Mouse (Mus musculus): Measurements from ENCODE around the gene Tmprss11f. TPM values are rescaled to one million over a fixed set of nuclear protein-coding genes. Genes with fewer than 3 reads are reported as not detected.
"Not testable (repeated sequence)": the region's sequence is repeated elsewhere in the genome, so short reads cannot be mapped to it uniquely, and the experiment has no call there.

Gene Tmprss11f
- not detected in 2 replicates for polyA plus RNA-seq (2012; rRNA removed)

DNA sequence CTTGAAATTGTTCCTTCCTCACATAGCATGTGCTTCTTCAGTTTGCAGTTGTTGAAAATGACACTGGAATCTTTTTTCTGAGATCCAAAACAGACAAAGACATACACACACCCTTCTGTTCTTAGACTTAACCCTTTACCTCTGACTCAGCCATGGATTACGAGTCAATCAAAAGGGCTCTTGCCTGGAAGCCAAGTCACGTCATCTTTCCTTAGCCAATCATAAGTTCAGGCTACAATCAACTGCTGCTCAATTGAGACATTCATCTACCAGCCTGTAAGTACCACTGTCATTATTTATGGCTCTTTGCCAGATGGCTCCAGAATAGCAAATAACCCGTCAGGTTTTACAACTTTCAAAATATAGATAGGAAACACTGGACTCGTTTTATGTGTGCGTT is at the start of gene Tmprss11f:
Tmprss11f (minus strand) TSS at position 101 of the 400 bp plus-strand sequence.
- WGBS: 15% methylated on average over 5 of the region's 5 CpGs
- no peak for DNase-seq (ENCODE audit: low read depth, low spot score)

DNA sequence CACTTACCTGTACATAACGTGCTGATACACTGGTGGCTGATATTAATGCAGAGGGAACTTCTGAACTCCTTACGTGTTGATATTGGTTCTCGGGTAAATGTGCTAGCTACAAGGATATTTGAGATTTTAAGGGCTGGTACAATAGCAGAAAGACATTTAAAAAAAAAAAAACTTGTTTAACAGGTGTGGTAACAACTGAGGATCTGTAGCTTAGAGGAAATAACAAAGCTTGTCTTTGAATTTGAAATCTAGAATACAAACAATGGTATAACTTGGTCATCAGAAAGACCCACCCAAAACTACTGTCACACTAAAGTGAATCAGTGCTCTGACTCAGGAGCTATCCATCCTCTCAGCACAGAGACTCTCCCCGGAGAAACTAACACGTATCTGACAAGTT is 44.0 kb upstream of the Tmprss11f start, which contains the start of gene Tmprss11b:
Tmprss11b (minus strand) TSS at position 101 of the 400 bp plus-strand sequence.
- no peak for DNase-seq (ENCODE audit: low read depth, low spot score)
- WGBS: 56% methylated on average over 5 of the region's 5 CpGs

DNA sequence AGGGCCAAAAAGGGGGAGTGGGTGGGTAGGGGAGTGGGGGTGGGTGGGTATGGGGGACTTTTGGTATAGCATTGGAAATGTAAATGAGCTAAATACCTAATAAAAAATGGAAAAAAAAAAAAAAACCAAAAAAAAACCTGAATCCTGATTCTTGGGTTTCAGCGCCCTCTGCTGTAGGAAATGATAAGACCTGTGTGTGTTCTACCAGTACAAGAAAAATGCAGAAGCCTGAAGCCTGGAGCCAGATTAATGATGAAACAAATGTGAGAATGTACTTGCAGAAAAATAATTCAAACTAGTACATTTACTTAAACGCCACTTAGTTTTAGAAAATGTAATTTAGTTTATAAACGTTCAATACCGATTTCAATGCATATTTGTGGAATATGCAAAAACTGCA is 17.0 kb upstream of the Tmprss11f start:
- WGBS: 30% methylated on average over 4 of the region's 4 CpGs
- not testable (repeated sequence) for DNase-seq (ENCODE audit: low read depth, low spot score)

DNA sequence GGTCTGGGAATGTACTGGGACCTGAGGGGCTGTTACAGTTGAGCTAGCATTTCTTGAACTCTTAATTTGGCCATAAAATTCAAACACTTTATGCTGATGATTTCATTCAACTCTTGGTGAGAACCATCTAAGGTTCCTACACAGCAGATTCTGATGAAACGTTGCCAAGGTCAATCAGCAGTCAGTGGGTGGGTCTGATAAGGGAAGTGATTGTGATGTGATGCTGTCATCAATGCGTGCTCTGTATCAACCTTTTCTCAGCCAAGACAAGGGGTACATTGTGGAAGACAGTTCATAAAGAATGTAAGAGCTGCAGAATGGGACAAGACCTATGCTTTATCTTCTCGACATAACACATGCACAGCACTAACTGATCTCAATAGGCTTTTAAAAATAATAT is 8.6 kb upstream of the Tmprss11f start:
- no peak for DNase-seq (ENCODE audit: low read depth, low spot score)
- 37% methylated on average over 3 of the region's 3 CpGs for WGBS

DNA sequence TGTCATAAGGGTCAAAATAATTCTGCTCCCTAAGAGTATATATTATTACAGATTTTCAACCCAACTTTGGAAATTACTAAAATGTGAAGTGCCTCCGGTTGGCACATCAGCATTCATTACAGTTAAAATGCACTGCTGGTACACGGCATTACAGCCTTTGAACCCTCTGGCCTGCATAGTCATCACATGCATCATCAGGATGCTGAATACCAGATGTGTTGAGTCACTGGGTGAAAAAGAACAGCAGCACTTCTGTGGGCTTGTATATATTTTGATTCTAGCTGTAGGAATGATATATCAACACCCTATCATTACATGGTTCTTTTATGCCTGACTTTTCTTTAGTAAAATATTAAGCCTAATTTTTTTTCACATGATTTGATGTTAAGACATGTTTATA is 1.5 kb downstream of the Tmprss11f start:
- DNase-seq (ENCODE audit: low read depth, low spot score): no peak

DNA sequence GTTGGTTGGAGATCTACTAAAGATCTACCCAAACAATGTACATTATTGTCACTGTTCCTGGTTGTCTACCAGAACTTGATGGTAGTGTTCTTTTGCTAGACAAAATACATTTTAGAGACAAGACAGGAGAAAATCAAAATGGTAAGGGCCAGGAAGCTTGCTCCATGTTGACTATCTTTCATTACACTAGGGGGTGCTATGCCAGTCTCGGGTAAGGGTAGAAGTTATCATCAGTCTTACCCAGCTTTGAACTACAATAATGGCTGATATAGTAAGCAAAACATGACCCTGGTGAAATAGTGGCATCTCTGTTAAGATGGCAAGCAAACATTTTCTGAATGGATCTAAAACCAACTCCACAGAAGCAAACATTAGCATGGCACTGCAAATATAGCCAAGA is 10.4 kb downstream of the Tmprss11f start:
- no peak for DNase-seq (ENCODE audit: low read depth, low spot score)
- 76% methylated on average over 1 of the region's 1 CpGs for WGBS

More for the DNA sequence above, 1.5 kb downstream of the Tmprss11f start:
- 63% methylated on average over 2 of the region's 2 CpGs for WGBS

DNA sequence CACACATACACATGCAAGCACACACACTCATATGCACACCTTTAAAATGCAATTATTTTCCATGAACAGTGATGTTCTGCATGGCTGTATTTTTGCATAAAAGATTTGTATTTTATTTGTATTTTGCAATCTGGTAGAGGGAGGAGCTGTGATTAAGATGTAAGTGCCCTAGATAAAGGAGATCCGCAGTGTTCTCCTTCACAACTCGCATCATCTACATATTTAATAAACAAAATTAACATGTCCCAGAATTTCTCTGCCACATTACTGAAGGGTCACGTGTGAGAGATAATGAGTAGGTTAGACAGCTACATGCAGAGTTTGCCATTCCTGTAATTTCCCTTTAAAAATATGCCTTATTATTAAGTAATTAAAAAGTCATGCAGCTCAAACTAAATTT is 46.3 kb downstream of the Tmprss11f start:
- no peak for DNase-seq (ENCODE audit: low read depth, low spot score)
- WGBS: 81% methylated on average over 3 of the region's 3 CpGs

DNA sequence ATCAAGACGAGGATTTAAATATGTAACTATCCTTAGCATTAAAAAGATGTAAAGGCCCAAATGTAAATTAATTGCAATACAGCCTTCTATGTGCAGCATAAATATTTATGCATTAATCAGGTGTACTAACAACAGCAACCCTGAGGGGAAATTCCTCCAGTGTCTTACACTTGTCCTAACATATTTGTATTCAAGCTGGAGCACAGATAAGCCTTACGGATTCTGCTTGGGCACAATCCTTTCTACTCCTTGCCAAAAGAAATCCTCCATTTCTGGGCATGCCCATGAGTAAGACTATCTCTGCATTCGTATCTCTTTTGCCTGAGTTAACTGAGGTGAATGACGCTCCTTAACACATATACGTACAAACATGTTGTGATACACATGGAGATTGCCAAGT is 49.6 kb downstream of the Tmprss11f start:
- 87% methylated on average over 5 of the region's 5 CpGs for WGBS
- no peak for DNase-seq (ENCODE audit: low read depth, low spot score)

DNA sequence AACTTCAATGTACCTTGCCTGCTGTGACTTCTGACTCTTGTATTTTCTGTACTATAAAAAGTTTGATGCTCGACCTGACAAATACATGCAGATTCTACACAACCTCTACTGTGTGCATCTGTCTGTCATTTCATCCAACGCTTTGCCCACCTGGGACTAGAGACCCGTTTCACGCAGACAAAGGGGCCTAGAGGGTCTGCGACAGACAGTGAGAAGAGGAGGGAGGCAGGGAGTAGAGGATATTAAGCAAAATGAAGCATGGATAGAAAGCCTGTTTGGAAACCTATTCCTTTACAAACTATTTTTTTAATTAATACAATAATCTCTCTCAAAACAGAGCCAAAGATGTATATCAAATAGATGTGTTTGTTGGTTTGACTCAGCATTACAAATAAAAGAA is 50.2 kb downstream of the Tmprss11f start:
- DNase-seq (ENCODE audit: low read depth, low spot score): no peak
- WGBS: 74% methylated on average over 5 of the region's 5 CpGs

DNA sequence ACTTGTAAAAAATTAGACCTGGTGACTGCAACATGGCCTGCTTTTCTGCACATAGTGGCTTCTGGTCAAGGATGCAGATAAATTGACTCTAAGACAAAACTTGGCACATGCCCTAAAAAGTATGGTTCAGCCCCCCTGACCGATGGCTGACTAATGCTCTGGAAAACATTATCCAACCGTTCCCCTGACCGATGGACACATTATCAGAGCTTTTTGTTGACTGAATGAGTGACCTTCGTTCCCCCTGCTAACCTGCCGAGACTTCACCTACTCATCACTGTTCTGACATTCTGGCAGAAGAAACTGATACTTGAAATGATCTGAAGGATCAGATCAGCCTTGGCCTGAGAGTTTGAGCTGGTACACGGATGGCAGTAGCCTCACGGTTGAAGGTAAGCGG is 53.5 kb downstream of the Tmprss11f start:
- DNase-seq (ENCODE audit: low read depth, low spot score): not testable (repeated sequence)
- WGBS: 56% methylated on average over 8 of the region's 8 CpGs

DNA sequence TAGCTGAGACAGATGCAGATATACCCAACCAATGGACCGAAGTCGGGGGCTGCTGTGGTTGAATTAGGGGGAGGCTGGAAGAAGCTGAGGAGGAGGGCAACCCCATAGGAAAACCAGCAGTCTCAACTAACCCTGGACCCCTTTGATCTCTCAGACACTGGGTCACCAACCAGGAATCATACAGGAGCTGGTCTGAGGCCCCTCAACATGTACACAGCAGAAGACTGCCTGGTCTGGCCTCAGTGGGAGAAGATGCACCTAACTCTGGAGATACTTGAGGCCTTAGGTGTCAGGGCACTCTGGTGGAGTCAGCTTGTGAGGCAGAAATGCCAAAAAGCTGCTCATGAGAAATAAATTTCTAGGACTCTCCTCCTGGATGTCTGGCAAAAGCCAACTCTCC is 85.5 kb downstream of the Tmprss11f start:
- WGBS: 93% methylated on average over 2 of the region's 2 CpGs
- DNase-seq (ENCODE audit: low read depth, low spot score): no peak

DNA sequence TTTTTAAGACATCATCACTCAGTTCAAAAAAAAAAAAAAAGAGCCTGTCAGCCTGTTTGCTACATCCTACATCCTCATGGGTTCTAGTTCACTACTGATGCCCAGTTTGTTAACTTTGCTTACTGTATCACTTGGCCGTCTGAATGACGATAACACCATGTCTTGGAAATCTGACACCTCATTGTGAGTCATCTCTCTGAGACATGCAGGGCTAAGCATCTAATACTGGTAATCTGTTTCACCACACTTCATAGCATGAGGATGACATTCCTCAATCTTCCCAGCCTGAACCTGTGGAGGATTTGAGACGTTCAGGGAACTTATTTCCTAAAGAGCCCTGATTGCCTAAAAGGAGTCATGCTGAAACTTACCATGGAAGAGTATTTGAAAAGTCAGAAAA is 91.6 kb downstream of the Tmprss11f start:
- 75% methylated on average over 3 of the region's 3 CpGs for WGBS
- no peak for DNase-seq (ENCODE audit: low read depth, low spot score)

DNA sequence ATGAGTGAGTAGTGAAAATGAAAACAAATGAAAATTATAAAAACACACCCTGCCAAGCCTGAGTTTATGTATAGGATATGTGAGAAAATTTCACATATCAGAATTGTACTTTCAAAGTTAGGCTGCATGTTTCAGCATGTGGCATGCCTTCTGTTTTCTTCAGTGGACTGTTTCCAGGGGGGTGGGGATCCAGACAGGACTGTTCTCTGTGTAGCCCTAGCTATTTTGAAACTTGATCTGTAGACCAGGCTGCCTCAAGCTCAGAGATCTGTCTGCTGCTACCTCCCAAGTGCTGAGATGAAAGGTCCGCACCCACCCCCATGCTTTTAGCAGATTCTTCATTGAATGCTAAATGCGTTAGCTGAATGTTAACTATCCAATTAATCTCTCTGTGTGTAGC is 103.5 kb downstream of the Tmprss11f start:
- 65% methylated on average over 2 of the region's 2 CpGs for WGBS
- DNase-seq (ENCODE audit: low read depth, low spot score): no peak

DNA sequence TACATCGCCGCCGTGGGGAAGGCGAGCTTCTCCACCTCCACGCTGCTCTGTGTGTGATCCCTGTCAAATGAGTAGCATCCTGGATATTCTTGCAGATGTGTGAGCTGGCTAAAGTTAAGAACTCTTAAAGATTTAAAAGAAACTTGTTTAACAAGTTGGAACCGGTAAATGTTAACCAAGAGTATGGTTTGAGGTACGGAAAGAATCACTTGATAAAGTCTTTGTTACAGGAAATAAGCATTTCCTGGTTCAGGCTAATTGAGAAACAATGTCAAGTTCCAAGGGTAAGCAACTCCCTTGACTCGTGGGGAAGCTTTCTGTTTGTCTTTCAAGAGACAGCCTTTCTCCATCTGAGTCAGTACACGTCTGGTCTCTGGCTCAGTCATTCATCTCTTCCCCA is 113.7 kb downstream of the Tmprss11f start, which contains the start of gene Tmprss11g:
Tmprss11g (minus strand) TSS at position 101 of the 400 bp plus-strand sequence.
- WGBS: 61% methylated on average over 9 of the region's 9 CpGs
- DNase-seq (ENCODE audit: low read depth, low spot score): no peak

DNA sequence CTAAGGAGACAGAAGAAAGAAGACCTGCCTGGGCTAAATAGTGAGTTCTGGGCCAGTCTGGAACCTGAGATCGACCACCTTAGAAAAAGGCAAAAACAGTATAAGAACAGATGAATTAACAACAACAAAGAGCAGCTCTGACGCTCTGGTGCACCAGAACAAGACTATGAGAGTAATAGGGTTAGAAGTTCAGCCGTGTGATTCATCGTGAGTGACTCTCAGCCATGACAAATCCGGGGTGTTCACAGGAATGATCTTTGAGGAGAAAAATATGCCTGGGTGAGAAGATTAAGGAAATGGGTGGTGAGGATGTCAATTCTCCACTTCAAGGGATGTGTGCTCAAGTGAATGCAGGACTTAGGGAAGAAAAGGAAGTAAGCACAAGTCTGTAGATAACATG is 120.7 kb downstream of the Tmprss11f start:
- 78% methylated on average over 5 of the region's 5 CpGs for WGBS
- DNase-seq (ENCODE audit: low read depth, low spot score): no peak

DNA sequence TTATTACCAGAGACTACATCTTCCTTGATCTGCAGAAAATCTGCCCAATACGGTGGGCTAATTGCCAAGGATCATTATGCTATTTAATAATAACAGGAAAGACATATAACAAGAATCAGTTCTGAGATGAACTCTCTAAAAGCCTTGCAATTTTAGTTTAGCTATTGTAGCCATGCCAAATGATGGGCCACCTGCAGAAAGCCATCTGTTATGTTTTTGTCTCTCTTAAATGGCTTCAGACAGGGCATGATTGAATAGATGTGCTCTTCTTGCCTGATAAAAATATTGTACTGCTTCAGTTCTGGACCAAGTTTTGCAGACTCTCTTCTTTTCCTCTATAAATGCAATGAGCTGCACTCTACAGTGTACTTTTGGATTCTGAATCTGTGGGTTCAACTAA is 138.8 kb downstream of the Tmprss11f start:
- 70% methylated on average over 1 of the region's 1 CpGs for WGBS
- no peak for DNase-seq (ENCODE audit: low read depth, low spot score)

DNA sequence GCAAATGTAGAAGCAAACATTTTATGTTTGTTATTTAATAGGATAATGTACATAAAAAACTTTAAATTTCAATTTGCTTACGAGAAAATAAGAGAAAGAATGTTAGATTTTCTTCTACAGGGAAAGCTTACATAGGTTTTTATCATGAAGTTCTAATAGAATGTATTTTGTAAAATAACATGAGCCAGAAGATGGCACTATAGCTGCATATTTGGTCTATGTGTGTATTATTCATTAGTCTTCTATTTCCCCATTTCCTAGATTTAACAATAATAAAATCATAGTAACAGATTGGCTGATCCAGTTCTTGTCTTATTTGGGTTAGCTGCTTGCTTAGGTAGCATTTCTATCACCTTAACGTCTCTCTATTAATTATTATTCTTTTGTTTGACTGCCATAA is 149.7 kb downstream of the Tmprss11f start:
- DNase-seq (ENCODE audit: low read depth, low spot score): no peak
- WGBS: 57% methylated on average over 2 of the region's 2 CpGs

DNA sequence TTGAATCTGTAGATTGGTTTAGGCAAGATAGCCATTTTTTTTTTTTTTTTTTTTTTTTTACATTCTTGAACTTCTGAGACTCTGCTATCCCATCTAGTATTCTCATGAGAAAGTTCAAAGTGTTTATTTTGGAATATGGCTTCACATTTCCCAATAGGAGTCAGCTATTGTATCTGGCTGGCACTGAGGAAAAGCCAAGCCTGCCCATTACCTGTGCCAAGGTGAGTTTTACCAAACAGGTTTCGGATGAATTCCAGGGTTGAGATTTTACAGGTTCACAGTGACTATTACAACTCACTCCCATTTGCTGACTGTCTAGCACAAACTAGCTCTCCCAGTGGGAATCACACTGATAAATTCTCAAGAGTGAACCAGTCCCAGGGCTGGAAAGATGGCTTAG is 150.2 kb downstream of the Tmprss11f start:
- 64% methylated on average over 1 of the region's 1 CpGs for WGBS

DNA sequence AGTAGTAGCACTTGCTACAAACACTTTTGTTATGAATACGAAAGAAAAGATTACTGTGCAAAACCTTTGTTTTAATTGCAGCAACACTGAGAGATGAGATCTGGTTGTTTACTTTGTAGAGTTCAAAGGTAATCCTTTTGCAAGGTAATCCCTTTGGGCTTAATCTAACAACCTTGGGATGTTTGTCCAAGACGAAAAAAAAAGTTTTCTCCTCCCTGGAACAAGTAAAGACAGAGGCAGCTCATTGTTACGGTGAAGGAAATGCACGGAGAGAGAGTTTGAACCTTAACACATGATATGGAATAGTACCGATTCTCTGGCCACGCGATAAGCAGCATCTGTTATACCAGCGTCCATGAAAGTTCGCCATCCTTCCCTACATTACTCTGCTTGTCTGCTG is 158.4 kb downstream of the Tmprss11f start:
- 40% methylated on average over 9 of the region's 9 CpGs for WGBS
- DNase-seq (ENCODE audit: low read depth, low spot score): no peak

More for the DNA sequence above, 150.2 kb downstream of the Tmprss11f start:
- no peak for DNase-seq (ENCODE audit: low read depth, low spot score)

Data from large intestine, adult 2 months (tissue).